Mouse (Mus musculus): ENCODE measurements around the gene Atp8b2. TPM values are rescaled to one million over a fixed set of nuclear protein-coding genes. Genes with fewer than 3 reads are reported as not detected.

Atp8b2 gene
- 100 to 1,000 TPM in 2 of 4 experiments, 10 to 100 TPM in 2; 96.1 to 111 (median 101) TPM for total RNA-seq (2022)

DNA sequence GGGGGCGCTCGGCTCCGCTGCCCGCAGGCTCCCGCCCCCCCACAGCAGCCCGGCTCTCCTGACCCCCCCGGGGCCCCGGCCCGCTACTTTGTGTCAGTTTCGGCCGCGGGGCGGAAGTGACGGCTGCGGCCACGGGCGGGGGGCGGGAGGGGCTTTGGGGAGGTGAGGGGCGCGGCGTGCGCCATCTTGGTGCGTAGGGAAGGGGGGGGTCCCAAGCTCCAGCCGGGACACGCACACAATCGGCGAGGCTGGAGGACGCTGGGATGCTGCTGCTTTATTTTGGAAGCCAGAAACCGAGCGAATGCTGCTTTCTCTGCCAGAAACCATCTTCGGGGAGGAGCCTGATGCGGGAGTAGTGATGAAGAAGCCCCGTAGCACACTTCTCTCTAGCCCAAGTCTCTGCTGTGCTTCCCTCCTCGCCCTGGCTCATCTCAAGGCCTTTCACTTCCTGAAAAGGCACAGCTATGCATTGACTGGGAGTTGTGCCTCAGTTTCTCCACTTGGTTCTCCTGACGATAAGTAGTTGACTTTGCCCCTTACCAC, at the start of gene Atp8b2:
TSS of gene Atp8b2 (minus strand) at position 288 of the 543 bp plus-strand sequence.
- peak in 1 of 2 experiments; percentile 43 for DNase-seq (ENCODE audit: low spot score in 2 of 2)

DNA sequence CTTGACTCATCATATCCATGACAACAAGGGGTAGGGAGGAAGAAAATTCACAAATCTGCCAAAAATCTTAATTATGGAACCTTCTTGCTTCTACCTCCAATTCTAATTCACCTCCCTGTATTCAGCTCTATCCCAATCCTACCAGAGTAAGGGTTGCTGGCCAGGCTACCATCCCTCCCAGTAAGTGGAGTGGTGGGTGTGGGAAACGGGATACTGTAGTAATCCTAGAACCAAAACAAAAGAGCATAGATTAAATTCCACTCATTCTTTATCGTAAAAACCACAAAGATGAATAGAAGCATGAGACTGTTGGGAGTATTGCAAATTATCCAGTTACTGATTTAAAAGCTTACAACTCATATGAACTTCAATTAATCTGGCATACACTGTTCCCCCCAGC, 47.0 kb upstream of the Atp8b2 start:
- no peak for DNase-seq (ENCODE audit: low spot score in 2 of 2)

DNA sequence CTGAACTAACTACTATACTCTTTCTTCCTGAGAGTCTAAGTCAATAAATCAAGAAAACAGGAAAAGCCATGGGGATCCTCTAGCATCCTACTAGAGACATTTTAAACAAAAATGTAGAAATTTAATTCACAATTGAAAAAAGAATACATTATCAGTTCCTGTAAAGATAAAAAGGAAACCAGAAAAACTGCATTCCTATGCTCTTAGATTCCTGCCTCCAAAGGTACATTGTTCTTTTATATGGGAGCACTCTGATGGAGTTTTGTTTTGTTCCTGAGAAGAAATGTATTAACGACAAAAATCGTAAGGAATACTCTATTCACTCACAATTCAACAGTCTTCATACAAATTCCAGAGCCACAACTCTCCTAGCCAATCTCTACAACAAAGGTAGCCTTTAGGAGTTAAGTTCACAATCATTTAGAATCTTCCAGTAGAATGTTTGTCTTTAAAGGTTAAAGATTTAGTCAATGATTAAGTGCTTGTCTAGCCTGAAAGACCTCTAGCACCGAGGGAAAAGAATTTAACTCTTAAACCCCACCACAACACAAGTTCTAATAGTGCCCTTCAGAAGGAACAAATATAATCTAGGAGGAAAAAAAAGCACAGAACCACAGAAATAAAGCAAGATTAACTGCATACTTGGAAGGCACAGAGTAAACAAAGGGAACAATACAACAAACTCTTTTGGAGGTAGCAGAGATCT, 40.9 kb upstream of the Atp8b2 start:
- no peak for DNase-seq (ENCODE audit: low spot score in 2 of 2)

DNA sequence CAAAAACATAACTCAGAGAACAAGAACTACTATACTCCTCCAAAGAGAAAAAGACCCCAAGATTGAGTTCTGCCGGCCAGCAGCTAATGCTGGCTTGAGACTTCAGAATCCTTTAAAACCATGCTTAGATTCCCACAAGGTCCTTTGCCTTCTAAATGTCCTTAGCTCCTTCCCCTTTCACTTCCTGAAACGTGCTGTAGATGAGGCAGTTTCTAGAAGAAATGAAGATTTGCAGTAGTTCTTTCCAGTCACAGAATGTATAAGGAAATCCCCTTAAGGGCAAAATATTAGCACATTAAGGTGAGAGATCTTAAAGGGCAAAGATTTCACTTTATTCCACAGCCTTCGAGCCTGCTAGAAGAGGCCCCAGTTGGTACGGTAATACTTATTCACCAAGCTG, 36.5 kb upstream of the Atp8b2 start:
- DNase-seq (ENCODE audit: low spot score in 2 of 2) = no peak

DNA sequence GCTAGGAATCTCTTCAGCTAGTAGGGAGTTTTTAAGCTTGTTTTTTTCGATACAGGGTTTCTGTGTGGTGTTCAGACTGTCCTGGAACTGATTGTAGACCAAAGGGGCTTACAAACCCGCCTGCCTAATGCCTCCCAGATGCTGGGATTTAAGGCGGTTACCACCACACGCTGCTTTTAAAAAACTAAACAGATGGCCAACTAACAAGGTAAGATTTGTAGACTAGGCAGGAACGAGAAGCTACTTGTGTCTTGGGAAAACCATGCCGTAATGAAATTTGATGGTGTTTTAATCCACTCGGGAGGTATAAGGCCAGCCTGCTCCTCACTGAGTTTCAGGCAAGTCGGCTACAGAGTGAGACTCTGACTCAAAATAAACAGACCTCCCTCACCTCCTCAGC, 35.8 kb upstream of the Atp8b2 start:
- DNase-seq (ENCODE audit: low spot score in 2 of 2) = peak in 1 of 2 experiments; percentile 21

DNA sequence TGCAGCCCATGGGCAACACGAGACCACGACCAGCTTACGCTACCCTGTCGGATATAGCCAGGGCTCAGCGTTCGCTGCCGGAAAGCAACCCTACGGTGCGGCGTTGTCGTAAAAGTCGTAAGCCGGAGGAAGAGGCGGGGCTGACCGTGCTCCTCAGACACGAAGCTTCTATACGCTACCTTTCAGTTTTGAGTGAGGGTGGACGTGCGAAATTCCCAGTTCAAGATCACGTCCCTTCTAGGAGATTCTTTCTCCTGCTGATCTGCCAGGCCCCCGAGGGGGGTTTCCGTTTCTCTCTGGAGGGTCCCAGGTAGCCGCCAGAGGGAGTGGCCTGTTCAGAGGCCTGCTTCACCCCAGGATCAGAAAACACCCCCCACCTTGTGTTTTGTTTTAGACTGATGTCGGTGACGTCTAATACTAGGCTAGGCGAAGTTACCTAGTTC, 35.3 kb upstream of the Atp8b2 start, which contains the start of gene Hax1:
TSS of gene Hax1 (minus strand) at position 169 of the 443 bp plus-strand sequence.
- DNase-seq (ENCODE audit: low spot score in 2 of 2) = peak; percentile 87 to 91

DNA sequence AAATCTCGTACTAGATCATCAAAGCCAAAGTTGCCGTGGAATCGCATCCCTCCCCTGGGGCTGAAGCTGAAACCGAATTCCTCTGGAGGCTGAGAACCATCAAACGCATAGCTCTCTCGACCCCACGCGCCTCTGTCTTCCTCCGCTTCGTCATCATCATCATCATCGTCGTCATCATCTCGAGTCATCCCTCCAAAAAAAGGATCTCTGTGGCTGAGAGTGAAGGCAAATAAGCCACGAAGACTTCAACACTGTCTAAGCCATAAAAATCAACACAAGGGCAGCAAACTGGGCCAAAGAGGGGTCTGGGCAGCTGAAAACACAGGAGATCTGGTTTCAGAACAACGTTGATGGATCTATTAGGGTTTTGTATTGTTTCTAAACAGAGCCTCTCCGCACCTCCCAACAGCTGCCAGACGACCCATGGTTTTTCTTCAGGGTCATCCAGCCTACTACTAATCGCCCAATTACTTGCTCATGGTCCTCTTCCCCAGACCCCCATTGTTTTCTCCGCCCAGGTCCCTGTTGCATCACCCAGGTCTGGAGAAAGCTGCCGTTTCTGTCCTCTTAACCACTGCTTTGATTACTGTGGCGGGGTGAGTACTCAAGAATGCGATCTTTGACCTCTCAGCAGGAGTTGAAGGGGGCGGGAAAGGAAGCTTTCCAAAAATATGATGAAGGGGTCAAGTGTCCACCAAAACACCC, 34.6 kb upstream of the Atp8b2 start:
- DNase-seq (ENCODE audit: low spot score in 2 of 2) = peak; percentile 9 to 16

DNA sequence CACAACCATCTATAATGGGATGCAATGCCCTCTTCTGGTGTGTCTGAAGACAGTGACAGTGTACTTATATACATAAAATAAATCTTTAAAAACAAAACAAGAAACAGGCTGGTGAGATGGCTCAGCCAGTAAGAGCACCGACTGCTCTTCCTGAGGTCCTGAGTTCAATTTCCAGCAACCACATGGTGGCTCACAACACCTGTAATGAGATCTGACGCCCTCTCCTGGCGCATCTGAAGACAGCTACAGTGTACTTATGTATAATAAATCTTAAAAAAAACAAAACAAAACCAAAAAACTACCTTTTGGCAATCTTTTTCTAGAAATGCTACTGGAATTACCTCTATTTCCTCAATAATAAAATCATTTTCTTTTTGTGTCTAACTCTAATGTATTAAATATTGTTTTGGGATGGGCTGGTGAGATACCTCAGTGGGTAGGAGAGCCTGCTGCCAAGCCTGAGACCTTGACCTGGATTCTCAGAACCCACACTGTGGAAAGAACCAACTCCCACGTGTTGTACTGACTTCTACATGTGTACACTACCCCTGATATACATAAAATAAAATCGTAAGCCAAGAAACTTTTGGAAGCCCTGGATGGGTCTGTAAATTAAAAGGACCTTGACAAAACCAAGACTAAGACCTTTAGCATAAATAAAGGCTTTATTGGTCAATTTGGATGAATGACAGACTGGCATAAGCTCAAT, 31.7 kb upstream of the Atp8b2 start:
- DNase-seq (ENCODE audit: low spot score in 2 of 2) = no peak

DNA sequence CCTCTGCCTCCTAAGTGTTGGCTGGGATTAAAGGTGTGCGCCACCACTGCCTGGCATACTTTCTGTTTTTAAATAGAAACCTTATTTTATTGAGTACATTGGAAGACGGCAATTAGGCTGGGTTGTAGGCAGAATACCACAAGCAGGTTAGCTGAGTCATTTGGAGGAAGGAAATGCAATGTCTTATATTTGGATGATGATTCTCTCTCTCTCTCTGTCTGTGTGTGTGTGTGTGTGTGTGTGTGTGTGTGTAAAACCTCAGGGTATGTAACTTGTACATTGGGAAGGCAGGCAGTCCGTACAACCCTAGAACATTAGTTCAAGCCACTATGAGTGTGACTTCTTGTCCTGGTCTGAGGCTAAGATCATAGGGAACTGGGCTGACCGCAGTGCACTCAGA, 24.5 kb upstream of the Atp8b2 start:
- DNase-seq (ENCODE audit: low spot score in 2 of 2) = no peak

DNA sequence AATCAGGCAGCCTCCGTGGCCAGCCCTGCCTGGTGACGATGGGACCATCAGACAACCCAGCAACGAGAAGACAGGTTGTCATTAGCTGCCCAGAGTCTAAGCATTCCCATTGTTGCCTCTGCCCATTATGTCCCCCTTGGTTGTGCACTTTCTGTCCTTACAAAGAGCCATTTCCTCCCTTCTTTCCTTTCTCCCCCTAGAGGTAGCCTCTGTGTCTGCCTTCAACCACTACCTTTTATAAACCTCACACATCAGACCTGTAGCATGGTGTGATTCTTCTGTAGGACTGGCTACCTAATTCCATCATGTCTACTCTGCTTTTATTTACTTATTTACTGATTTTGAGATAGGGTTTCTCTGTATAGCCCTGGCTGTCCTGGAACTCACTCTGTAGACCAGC, 23.9 kb upstream of the Atp8b2 start:
- DNase-seq (ENCODE audit: low spot score in 2 of 2) = no peak

DNA sequence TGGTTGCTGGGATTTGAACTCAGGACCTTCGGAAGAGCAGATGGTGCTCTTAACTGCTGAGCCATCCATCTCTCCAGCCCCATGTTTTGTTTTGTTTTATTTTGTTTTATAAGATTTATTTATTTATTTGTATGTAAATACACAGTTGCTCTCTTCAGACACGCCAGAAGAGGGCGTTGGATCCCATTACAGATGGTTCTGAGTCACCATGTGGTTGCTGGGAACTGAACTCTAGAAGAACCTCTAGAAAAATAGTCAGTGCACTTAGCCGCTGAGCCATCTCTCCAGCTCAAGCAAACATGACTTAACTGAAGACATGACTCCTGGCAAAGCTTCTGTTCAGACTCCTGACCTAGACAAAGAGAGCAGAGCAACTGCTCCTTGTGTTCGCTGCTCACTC, 19.1 kb upstream of the Atp8b2 start:
- DNase-seq (ENCODE audit: low spot score in 2 of 2) = no peak

DNA sequence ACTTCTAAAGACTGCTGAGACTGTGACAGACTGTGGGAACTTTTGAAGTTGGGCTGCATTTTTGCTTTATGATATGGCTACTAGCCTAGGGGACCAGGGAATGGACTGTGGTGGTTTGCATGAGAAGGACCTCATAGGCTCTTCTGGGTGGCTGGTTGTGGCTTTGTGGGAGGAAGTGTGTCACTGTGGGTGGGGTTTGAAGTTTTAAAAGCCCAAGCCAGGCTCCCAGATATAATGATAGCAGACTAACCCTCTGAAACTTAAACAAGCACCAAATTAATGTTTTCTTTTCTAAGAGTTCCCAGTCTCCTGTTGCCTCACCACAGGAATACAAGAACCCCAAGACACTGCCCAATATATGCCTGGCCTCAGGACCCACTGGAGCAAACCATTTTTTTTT, 13.6 kb upstream of the Atp8b2 start:
- no peak for DNase-seq (ENCODE audit: low spot score in 2 of 2)

DNA sequence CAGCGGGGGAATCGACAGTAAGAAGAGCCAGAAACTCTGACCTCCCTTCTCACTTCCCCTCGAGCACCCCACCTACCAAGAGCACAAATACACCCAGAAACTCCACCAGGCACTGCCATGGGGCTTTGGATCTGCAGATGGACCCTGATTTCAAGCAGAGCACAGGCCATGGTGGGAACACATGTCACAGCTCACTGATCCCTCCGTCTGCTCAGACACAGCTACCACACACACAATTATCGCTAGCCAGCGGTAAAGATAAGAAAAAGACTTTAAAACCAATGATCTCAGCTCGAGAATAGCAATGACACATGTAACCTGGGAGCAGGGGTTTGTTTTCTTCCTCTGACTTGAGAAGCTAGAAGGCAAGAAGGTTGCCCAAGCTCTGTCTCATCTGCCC, 5.2 kb upstream of the Atp8b2 start:
- DNase-seq (ENCODE audit: low spot score in 2 of 2) = no peak

DNA sequence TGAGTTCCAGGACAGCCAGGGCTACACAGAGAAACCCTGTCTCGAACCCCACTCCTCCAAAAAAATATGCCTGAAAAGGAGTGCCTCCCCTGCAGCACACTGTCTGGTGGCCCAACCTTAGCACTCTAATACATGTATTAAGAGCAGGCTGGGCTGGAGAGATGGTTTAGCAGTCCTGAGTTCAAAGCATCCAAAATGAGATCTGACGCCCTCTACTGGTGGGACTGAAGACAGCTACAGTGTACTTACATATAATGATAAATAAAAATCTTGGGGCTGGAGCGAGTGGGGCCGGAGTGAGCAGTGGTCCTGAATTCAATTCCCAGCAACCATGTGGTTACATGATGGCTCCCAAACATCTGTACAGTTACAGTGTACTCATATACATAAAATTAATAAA, 3.6 kb upstream of the Atp8b2 start:
- no peak for DNase-seq (ENCODE audit: low spot score in 2 of 2)

DNA sequence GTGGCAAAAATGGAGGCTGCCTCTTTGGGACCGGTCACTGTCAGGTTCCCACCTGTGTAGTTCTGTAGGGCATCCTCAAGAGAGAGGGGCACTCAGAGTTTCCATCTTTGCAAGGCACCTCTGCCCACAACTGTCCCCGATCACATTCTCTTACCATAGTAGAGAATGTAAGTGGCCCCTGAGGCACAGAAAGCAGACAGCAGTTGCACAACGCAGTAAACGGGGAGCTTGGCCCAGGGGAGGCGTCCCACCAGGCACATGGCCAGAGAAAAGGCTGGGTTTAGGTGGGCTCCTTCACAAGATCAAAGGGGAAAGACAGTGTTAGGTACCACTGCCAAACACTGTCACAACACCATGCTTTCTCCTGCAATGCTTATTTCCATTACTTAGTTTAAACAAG, 2.7 kb upstream of the Atp8b2 start:
- no peak for DNase-seq (ENCODE audit: low spot score in 2 of 2)

DNA sequence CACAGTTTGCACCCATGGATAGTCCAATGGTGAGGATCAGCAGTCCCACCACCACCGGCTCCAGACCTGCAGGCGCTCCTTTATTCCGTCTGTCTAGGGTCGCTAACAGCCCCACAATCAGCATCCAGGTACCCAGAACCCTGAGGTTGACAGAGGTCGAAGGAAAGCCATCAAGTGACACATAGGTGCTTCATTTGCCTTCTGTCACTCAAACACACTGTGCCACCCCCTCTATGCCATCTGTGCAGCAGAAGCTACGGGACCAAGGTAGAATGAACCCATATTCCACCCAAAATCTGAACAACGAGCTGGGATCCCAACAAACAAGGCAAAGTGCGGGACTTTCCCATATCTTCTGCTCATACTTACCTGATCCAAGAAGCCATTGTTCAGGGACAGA, 2.2 kb upstream of the Atp8b2 start:
- DNase-seq (ENCODE audit: low spot score in 2 of 2) = no peak

DNA sequence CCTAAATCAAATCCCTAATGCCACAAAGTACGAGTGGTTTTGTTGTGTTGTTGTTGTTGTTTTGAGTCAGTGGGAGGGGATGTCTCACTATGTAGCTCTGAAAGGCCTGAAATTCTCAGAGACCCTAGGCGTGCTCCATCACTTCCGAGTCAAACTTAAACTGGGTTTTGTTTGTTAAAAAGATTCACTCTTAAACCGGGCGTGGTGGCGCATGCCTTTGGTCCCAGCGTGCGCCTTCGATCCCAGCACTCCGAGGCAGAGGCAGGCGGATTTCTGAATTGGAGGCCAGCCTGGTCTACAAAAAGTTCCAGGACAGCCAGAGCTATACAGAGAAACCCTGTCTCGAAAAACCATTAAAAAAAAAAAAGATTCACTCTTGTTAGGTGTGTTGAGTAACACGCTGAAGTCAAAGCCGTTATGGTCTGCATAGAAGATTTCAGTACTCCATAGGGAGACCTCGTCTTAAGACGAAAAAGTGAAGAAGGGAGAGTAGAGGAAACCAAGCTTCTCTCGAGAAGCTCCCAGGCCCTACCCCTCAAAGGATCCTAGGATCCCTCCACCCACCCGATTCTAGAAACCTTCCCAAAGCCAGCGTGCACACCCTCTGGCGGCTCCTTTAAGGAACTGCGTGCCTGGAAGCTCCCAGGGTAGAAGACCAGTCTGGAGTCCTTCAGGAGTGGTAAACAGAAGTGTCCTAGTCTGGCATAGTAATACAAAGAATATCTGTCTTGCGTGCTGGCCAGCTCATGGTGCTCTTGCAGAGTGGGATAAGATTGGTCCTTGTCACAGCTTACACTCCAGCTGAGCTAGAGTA, 825 bp upstream of the Atp8b2 start:
- DNase-seq (ENCODE audit: low spot score in 2 of 2) = no peak

DNA sequence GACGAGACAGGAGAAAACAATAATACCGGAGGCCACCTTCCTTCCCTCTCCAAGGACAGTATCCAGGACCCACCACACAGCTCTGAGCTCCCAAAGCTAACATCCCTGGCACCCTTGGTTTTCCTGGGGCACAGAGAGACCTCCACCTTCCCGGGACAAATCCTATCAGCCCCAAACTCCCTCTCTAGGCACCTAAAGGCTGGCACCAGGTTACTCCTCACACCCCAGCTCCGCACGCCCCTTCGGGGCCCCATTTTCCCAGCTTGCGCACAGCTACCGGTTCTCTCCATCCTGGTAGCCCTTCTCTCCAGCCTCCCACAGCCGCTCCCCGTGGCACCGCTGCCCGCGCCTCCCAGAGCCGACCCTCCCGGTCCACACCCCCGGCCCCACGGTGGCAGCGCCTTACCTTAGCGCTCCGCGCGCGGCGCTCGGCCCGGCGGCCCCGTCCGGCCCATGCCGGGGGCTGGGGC, 522 bp downstream of the Atp8b2 start:
- DNase-seq (ENCODE audit: low spot score in 2 of 2) = no peak

DNA sequence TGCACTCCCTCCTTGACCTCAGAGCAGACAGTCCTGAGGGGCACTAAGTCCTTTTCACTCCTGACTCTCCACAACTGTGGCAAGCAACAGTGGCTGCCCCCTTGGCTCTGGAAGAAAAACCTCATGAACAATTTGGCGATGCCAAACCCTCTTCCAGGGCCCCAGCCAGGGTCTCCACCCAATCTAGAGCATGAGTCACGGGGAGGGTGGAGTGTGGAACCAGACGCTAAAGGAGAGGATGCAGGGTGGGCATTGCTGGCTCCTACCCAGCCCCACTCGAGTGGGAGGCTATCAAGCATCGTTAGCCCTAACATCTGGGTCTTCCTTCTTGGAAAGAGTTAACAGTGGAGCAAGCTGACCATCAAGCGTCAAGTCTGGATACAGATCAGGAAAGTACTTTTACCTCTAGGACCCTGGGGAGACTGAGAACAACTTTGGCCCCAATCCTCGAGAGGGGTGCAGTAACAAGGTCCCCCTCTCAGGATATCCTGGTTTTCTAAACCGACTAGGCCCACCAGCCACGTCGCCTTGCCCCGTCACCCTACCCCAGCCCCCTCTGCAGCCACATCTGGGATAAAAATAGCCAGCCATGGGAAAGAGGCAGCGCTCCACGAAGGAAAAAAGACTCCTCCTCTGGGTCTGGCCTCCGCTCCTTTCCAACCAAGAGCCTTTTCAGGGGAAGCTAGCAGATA, 1.1 kb downstream of the Atp8b2 start:
- DNase-seq (ENCODE audit: low spot score in 2 of 2) = no peak

DNA sequence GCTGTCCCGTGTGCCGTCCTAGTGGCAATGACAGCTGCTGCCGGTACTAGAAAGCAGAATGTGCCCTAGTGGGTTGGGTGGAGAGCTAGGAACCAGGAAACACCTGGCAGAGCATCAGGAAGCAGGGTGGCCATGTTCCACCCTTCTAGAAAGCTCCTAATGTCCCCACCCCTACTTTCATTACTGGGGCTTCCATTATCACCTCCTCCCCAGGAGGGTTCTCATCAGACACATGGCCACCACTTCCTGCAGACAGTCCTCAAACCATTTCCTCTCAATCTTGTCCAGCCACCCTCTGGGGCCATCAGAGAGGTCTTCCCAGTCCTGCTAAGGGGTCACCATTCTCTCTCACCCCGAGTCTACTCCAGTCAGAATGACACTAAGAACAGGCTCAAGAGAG, 1.9 kb downstream of the Atp8b2 start:
- DNase-seq (ENCODE audit: low spot score in 2 of 2) = no peak

Data from left cerebral cortex, adult 8-10 months (tissue).